ENCODE assay signal across 17 mouse cellular contexts in the genomic region with DNA sequence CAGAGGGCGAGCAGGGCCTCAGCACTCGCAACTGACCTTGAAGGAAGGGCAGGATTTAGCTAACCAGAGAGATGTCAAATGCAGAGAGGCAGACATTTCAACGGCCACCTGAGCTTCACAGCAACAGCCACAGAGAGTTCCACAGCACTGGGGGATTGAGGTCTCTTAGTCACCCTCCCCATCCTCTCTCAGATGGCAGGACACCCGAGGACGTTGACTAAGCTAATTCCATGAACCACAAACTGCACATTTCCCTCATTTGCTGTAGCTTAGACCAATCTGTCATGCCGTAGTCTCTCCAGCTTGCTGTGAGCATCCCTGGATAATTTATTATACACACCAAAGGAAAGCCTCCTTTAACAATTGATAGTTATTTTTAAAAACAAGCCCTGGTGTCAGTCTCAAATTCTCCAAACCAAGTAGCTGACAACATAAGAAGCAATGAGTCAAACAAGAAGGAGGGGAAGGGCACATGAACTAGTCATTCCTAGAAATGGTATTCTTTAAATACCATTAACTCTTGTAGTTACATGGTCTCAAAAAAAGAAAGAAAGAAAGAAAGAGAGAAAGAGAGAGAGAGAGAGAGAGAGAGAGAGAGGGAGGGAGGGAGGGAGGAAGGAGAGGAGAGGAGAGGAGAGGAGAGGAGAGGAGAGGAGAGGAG. TPM values are rescaled to one million over a fixed set of nuclear protein-coding genes. Genes with fewer than 3 reads are reported as not detected.
"Had no signal": no experiment of that assay in that cellular context is flagged by ENCODE, and none has a peak within 500 bp of the region (broad histone marks: within the 10 kb centered on the region; RNA-seq: fewer than 3 reads in every experiment).

No protein-coding gene starts in this region.

- H3K27me3 ChIP-seq: midbrain, embryonic 12.5 days; neural tube, embryonic 12.5 days; stomach, embryonic 15.5 days had no signal

- H3K36me3 ChIP-seq: midbrain, embryonic 10.5 days; midbrain, embryonic 12.5 days; neural tube, embryonic 12.5 days; stomach, embryonic 15.5 days had no signal

- H3K27ac ChIP-seq: midbrain, embryonic 10.5 days; midbrain, embryonic 12.5 days; neural tube, embryonic 12.5 days; stomach, embryonic 15.5 days; stomach, postnatal 0 days had no signal

- H3K4me3 ChIP-seq: midbrain, embryonic 10.5 days; midbrain, embryonic 12.5 days; neural tube, embryonic 12.5 days; stomach, embryonic 15.5 days had no signal

- H3K4me2 ChIP-seq: lung, embryonic 14.5 days; midbrain, embryonic 12.5 days; neural tube, embryonic 12.5 days; stomach, embryonic 15.5 days had no signal

- DNase-seq: lung, adult 18-20 months; lung, embryonic 14.5 days; lung, postnatal 10 days; lung, postnatal 4 days; midbrain, embryonic 14.5 days; right cerebral cortex, postnatal 14 days; thymus, adult 2 months; thymus, postnatal 36 days had no signal

RNA-seq across cellular contexts. Expression of gene Gucy2g, which starts 1.1 kb away (rescaled TPM):
- total RNA-seq: megakaryocyte-erythroid progenitor cell, adult 5-6 weeks; neutrophil, adult 5-6 weeks had no signal
- polyA plus RNA-seq: lung, embryonic 14.5 days; midbrain, embryonic 10.5 days; midbrain, embryonic 12.5 days; neural tube, embryonic 12.5 days had no signal

RNA-seq across cellular contexts. Expression of gene Tectb, which starts 59.4 kb away (rescaled TPM):
- total RNA-seq: megakaryocyte-erythroid progenitor cell, adult 5-6 weeks; neutrophil, adult 5-6 weeks had no signal
- polyA plus RNA-seq: lung, embryonic 14.5 days; midbrain, embryonic 10.5 days; neural tube, embryonic 12.5 days; neural tube, embryonic 14.5 days; spleen, adult 2 months; stomach, embryonic 15.5 days had no signal
